Mouse (Mus musculus) adrenal gland, postnatal 4 days (tissue): ENCODE data around the gene Gtf3c6. TPM values are rescaled to one million over a fixed set of nuclear protein-coding genes. Genes with fewer than 3 reads are reported as not detected.

Source experiments
- DNase-seq, 2 experiments: peaks; one replicate each; pipeline ENCODE4 v3.0.0; 2021 to 2022; ENCODE audit warnings: low spot score in 2 of 2, mixed read lengths in 2 of 2
- total RNA-seq, 2 experiments: library from RNA; stranded (reverse); gene quantifications; 2 replicates each; pipeline ENCODE4 v1.2.3; 2021

Gene Gtf3c6
- total RNA-seq, 2 experiments from 2014 or later = 42.6 to 46.6 TPM

- no peak for DNase-seq
These were observed 1.6 kb upstream of the Gtf3c6 start for GRCm38 (mm10) chr10:40259542-40259941.

DNA sequence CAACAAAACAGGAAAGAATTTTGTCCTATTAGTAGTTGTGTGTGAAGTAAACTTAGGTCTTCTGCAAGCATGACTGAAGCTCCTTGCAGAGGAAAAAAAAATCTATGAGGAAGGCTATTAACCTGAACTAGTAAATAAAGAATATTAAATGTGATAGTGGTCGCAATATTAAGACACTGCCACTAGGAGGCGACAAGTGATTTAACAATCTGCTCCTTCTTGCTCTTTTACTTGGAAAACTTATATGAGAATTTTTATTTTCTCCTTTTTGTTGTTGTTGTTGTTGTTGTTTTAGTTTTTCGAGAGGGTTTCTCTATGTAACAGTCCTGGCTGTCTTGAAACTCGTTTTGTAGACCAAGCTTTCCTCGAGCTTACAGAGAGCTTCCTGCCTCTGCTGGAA is 1.1 kb upstream of the Gtf3c6 start:
- no peak for DNase-seq

DNA sequence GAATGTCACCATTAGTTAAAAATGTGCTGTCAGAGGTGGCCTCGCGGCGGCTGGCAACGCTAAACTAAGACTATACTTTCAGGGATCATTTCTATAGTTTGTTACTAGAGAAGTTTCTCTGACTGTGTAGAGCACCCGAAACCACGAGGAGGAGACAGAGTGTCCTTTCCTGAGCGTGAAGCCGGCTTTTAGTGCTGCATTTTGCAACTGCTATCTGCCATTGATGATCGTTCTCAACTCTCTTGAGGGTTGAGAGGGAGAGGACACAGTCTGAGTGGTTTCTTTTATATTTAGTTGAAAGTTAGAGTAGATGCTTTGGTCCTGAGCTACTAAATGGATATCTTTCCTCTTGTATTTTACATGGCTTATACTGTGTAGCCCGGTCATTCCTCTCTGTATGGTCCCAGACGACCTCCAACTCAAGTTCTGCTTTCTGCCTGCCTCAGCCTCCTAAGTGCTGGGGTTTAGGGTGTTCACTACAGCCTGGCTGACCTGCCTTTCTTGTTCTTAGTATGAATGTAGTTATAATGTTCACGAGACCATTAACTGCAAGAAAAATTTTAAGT is 576 bp upstream of the Gtf3c6 start:
- DNase-seq = peak; percentile 3 to 32

- DNase-seq = peak in 1 of 2 experiments; percentile 32
These were observed 1.2 kb downstream of the Gtf3c6 start for GRCm38 (mm10) chr10:40256716-40257115.

DNA sequence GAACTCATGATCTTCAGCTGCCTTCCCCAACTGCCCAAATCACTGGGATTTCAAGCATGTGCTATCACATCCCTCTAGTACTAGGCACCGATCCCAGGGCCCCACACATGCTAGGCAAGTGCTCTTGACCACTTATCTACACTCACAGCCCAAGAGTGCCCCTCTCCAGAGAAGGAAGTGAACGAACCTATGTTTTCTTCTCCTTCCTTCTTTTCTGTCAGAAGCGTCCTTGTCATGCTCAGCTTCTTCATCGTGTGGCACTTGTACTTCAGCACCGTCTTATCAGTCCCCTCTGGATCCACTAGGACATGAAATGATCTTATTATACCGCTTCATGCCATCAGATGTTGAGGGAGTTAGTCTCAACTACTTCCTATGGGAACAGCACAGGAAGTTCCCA is 6.9 kb downstream of the Gtf3c6 start:
- DNase-seq = no peak

DNA sequence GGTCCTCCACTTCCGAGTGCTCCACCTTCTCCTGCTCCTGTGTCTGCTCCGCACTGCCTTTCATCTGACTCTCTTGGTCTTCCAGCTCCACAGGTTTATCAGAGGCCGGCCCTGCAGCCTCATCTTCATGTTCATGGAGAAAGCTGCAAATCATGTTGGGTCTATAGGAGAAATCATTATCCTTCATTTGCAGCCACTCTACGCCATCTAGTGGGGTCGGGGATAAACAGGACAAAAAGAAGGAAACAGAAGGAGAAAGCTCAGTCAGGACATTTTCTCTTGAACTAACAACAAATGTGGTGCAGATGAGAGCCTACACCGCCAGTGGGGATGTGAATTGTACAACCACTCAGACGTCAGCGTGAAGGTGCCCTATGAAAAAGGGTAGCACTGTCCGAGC is 8.3 kb downstream of the Gtf3c6 start:
- no peak for DNase-seq

- no peak for DNase-seq
These were observed 10.7 kb downstream of the Gtf3c6 start for GRCm38 (mm10) chr10:40247166-40247716.

GRCm38 (mm10) chr10:40246374-40247165 is 11.3 kb downstream of the Gtf3c6 start, which contains the start of gene Rpf2:
TSS of gene Rpf2 (minus strand) at chr10:40247036.
- DNase-seq = peak; percentile 33 to 46

- no peak for DNase-seq
These were observed 20.1 kb downstream of the Gtf3c6 start for GRCm38 (mm10) chr10:40237826-40238225.

GRCm38 (mm10) chr10:40233241-40233640 is 24.7 kb downstream of the Gtf3c6 start:
- DNase-seq = no peak

DNA sequence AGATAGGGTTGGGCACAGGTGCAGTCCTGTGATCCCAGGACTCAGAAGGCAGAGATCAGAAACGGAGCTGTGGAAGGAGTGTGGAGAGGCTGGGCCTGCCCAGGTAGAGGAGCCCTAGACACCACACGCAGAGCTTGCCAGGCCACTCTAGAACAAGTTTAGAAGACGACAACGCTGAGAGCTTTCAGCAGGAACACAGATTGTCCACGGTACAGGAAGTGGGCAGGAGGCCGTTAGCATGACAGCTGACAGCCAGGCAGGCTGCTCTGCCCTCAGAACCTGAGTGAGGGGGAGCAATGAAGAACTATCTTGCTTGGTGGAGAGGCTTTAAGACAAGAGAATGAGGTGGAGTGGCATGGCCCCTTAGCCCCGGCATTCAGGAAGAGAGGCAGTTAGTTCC is 25.5 kb downstream of the Gtf3c6 start:
- DNase-seq = no peak

GRCm38 (mm10) chr10:40229725-40230124 is 28.2 kb downstream of the Gtf3c6 start:
- no peak for DNase-seq

DNA sequence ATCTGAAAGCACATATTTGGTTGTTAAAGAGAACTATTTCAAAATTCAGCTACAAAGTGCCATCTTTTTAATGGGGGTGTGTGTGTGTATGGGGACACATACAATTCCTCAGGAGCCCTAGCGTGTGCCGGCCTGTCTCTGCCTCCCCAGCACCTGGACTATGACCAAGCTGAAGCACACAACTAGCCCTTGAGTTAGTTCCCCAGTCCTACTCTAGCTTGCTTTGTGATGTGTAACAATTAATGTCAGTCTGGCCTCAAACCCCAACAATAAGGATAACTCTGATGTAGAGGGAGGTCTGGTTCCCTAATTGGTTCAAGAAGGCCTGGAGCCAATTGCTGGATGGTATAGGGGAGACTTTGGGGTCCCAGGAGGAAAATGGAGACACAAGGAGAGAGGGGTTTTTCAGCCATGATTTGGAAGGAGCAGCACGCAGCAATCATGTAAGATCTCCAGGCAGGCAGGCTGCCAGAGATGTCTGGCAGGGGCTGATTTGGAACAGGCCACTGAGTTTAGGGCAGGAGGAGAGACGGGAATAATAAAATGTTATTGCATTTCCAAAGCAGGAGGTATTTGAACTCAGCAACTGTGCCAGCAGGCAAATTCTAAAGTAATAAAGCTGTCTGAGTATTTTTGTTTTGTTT is 30.1 kb downstream of the Gtf3c6 start:
- no peak for DNase-seq

GRCm38 (mm10) chr10:40218874-40219273 is 39.0 kb downstream of the Gtf3c6 start:
- no peak for DNase-seq

DNA sequence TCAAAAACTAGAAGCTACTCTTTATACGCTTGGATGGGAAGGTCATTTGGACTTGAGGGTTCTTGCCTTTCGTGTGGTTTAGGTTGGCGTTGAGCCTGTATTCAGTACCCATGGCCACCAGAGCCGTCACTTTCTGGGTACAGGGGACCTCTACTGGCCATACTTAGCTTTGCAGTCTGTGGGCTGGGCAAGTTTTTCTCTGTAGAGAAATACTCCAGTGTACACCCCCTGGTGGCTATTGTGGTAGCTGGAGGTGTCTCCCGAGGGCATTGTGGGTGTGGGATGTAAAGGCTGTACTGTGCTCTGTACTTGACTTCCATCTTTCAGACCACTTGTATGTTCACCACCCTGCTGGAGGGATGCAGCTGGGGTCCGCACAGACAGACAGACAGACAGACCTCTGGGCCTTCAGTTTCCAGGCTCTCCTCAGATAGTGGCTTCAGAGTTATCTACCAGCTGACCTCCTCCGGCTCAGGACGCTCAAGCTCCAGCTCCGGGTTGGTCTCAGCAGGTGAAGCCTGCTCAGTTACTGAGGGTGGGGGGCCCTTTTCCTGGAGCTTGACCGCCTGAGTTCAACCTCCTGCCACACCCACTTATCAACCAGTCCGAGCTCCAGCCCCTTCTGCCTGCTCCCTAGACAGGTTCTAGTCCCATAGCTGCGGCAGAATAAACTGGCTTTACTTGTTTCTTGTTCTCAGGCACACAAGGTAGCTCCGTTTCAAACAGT is 45.3 kb downstream of the Gtf3c6 start:
- peak; percentile 71 to 86 for DNase-seq

Other genes with a start within 250 kb of the Gtf3c6 start
- gene Mfsd4b1, start 232.8 kb downstream of the Gtf3c6 start, total RNA-seq = 1 to 10 TPM; 1.7 to 2.8 TPM
- gene Slc16a10, start 115.8 kb downstream of the Gtf3c6 start, total RNA-seq = 10 to 100 TPM; 17.4 to 19.3 TPM
- gene Rpf2, start 11.1 kb downstream of the Gtf3c6 start, total RNA-seq = 10 to 100 TPM; 23.3 to 26.4 TPM
- gene Amd1, start 44.1 kb upstream of the Gtf3c6 start, total RNA-seq = 10 to 100 TPM; 42.2 to 43.5 TPM
- gene Cdk19, start 81.5 kb upstream of the Gtf3c6 start, total RNA-seq = 10 to 100 TPM; 19.7 to 20.2 TPM